Mouse (Mus musculus) T-helper 17 cell (primary cell): ENCODE measurements around the gene Nprl3.
"Not testable (repeated sequence)": the region's sequence is repeated elsewhere in the genome, so short reads cannot be mapped to it uniquely, and the experiment has no call there.

Source experiments
- in situ Hi-C, 2 experiments: fragments of 300-600 bp; cut with MboI, MseI; formaldehyde crosslinking; loops; 1 replicate in 1 of 2; 2 replicates in 1 of 2; pipeline ENCODE4 v1.15.1; 2025; ENCODE audit warnings: high pct_unique_total_duplicates in 2 of 2

Gene Nprl3

DNA sequence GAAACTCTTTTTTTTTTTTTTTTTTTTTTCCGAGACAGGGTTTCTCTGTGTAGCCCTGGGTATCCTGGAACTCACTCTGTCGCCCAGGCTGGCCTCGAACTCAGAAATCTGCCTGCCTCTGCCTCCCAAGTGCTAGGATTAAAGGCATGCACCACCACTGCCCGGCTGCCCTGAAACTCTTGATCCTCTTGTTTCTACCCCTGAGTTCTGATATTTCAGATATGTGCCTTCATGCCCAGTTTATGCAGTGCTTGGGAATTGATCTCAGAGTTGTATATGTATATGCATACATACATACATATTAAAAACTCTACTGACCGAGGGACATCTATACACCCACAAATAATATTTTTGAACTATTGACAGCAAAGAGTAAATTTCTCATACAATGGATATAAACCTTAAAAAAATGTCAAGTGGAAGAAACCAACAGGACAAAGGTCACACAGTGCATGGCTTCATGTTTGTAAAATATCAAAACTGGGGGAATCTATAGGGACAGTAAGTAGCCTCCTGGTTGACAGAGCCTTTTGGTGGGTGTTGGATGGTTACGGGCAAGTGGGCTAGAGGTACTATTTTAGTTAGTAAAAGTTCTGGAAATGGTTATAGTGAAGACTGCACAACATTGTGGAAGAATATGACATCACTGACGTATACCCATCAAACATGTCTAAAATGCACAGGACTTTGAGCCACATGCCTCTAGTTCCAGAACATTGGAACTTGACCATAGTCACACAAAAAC, 17.7 kb upstream of the Nprl3 start:
- in situ Hi-C loops: no loop called here

GRCm38 (mm10) chr11:32284582-32284981, 17.1 kb upstream of the Nprl3 start:
- in situ Hi-C loops: not testable (repeated sequence)

GRCm38 (mm10) chr11:32283091-32283777, 15.7 kb upstream of the Nprl3 start, which contains the start of gene Hba-a1:
Hba-a1 (plus strand) TSS chr11:32283511.
- in situ Hi-C loops: not testable (repeated sequence)

DNA sequence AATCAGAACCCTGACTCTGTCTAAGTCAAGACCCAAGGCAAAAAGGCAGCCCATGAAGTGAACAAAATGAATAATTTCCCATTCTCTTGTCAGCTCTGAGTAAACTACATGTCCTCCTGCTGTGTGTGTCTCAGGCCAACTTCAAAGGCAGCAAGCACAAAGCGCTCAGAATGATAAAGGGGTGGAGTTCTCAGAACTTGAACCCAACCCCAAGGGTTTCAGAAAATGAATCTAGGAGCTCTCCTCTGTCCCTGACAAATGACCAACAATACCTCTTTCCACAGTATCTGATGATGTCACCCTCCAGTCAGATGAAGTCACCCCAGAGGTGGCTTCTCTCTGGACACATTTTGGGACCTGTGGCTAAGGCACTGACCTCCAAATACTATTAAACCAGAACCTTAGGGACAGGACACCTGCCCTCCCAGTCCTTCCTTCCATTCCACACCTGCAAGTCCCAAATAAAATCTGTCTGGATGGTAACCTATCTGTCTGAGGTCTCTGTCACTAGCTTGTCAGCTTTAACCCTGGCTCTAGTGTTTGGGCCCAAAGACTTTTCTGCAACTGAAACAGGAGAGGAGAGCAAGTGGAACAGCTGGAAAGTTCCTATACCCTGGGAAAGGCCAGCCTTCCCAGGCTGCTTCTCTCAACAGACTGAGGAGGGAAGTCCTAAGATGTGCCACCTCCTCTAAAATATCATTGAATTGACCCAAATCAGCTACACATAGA, 14.1 kb upstream of the Nprl3 start:
- in situ Hi-C loops: no loop called here

- in situ Hi-C loops: no loop called here
Measured at GRCm38 (mm10) chr11:32280646-32281045, 13.1 kb upstream of the Nprl3 start.

- in situ Hi-C loops: no loop called here
Measured at GRCm38 (mm10) chr11:32278458-32278957, 11.0 kb upstream of the Nprl3 start.

- in situ Hi-C loops: no loop called here
Measured at GRCm38 (mm10) chr11:32277736-32278457, 10.4 kb upstream of the Nprl3 start.

DNA sequence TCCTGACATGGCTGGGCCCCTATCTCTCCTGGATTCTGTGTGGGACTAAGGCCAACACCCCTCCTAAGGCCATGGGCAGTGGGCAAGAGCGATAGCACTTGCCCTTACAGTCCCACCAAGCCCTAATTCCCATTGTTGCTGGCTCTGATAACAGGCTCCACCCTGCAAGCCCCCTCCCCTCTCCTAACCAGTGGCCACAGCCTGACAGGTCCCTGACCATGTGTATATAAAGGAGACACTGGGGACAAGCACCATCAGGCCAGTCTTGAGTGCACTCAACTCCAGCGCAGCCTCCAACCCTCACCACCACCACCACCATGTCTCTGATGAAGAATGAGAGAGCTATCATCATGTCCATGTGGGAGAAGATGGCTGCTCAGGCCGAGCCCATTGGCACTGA, 8.8 kb upstream of the Nprl3 start, which contains the start of gene Hba-x:
Hba-x (plus strand) TSS at position 54 of the 400 bp plus-strand sequence.
- in situ Hi-C loops: no loop called here

- in situ Hi-C loops: loop anchor here in 1 of 2 experiments (25.0 kb wide), 1 partner anchor 1284 kb away; the partner anchor contains the start of gene Chac2
Measured at GRCm38 (mm10) chr11:32271178-32271577, 3.7 kb upstream of the Nprl3 start.

GRCm38 (mm10) chr11:32268952-32269351, 1.4 kb upstream of the Nprl3 start:
- in situ Hi-C loops: loop anchor here in 1 of 2 experiments (25.0 kb wide), 1 partner anchor 1282 kb away; the partner anchor contains the start of gene Chac2

DNA sequence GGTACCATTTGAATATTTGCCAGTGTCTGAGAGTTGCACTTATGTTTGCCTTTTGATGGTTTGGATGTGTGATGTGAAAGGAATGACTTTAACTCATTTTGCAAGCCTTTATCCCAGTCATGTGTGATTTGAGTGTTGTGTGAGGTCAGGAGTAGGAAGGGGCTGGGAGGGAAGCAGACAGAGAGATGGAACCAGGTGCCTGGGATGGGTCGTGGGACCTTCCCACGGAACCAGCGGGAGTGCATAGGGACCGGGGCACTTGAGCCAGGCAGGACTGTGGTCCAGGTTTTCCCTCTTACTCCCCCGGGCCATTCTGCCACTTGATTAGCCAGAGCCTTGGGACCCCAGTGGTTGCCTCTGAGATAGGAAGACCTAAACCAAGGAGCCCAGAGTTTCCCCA, 457 bp upstream of the Nprl3 start:
- in situ Hi-C loops: loop anchor here in 1 of 2 experiments (25.0 kb wide), 1 partner anchor 1281 kb away; the partner anchor contains the start of gene Chac2

DNA sequence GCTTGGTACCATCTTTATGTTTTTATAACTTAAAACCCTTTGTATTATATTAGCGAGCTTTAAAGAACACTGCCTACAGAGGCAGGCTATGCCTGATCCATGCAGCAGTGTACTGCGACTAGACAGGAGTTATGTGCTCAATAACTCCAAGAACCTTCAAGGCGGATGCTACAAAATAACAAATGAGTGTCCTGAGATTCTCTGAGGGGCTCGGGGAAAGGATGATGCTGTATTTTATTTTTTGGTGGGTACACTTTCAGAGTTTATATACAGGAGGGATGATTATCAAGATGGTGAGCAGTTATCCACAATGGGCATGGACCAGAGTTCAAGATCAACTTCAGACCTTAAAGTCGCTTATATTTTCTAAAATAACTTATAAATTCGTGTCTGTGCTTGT, 731 bp downstream of the Nprl3 start:
- in situ Hi-C loops: loop anchor here in 1 of 2 experiments (25.0 kb wide), 1 partner anchor 1279 kb away; the partner anchor contains the start of gene Chac2

DNA sequence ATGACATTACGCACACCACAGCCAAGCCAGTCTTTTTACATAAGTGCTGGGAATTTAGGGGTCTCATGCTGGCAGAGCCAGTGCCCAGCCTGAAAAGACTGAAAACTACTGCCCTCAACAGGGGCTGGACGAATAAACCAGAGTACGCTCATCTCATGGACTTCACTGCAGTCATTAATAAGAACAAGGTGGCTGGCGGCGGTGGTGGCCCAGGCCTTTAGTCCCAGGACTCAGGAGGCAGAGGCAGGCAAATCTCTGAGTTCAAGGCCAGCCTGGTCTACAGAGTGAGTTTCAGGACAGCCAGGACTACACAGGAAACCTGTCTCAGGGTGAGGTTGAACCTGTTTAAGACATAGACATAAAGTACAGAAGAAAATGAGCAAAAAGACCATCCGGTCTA, 1.3 kb downstream of the Nprl3 start:
- in situ Hi-C loops: loop anchor here in 1 of 2 experiments (25.0 kb wide), 1 partner anchor 1279 kb away; the partner anchor contains the start of gene Chac2

DNA sequence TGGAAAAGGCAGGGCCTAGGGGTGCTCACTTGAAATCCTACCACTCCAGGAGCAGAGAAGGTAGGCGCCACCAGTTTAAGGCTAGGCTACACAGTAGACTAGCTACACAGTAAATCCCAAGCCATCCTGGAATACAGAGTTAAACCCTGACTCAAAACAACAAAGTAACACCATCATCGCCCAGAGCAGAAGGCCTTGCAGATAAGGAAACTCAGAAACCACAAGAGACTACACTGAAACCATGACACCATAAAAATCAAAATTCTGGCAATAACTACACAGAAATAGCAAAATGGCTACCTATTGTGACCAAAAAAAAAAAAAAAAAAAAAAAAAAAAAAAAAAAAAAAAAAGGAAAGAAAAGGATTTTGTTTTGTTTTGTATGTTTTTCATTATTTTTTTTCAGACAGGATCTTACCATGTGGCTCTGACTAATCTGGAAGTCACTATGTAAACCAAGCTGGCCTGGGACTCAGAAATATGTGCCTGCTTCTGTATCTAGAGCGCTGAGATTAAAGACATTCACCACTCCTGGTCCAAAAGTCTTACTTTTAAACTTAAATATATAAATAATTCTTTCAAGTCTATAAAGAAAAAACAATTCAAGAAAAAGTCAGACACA, 2.3 kb downstream of the Nprl3 start:
- in situ Hi-C loops: loop anchor here in 1 of 2 experiments (25.0 kb wide), 1 partner anchor 1278 kb away; the partner anchor contains the start of gene Chac2

- in situ Hi-C loops: loop anchor here in 1 of 2 experiments (25.0 kb wide), 1 partner anchor 1276 kb away; the partner anchor contains the start of gene Chac2
Measured at GRCm38 (mm10) chr11:32262674-32263415, 4.7 kb downstream of the Nprl3 start.

- in situ Hi-C loops: loop anchor here in 1 of 2 experiments (25.0 kb wide), 1 partner anchor 1269 kb away; the partner anchor contains the start of gene Chac2
Measured at GRCm38 (mm10) chr11:32256566-32256965, 10.9 kb downstream of the Nprl3 start.

DNA sequence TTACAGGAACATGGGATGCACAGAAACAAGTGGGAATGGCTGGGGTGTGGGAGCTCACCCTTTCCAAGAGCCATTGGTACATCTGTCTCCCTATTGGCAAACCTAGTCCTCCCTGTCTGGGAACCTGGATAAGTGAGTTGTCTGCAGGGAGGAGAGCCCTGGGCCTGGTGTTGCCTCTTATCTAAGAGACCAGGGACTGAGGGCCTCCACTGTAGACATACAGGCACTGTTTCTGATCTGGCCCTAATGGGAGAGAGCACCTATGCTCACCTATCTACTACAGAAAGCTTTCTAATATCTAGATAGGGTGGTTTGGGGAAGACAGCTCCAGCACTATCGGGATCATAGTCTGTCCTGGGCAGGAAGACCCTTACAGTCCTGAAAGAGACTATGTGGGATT, 11.4 kb downstream of the Nprl3 start:
- in situ Hi-C loops: loop anchor here in 1 of 2 experiments (25.0 kb wide), 1 partner anchor 1269 kb away; the partner anchor contains the start of gene Chac2

GRCm38 (mm10) chr11:32253121-32253520, 14.4 kb downstream of the Nprl3 start:
- in situ Hi-C loops: loop anchor here in 1 of 2 experiments (25.0 kb wide), 1 partner anchor 1266 kb away; the partner anchor contains the start of gene Chac2
